Mouse (Mus musculus): ENCODE results near the gene Plch2. TPM values are rescaled to one million over a fixed set of nuclear protein-coding genes. Genes with fewer than 3 reads are reported as not detected.

The Plch2 gene
- polyA plus RNA-seq, 1 experiment from 2014 or later, result 15.4 TPM

- Histone ChIP-seq H3K4me2 (replicated peaks; ENCODE audit: low read depth) (no peak overlapping the region), H3K9me3 (ENCODE audit: control insufficient read depth, low read length) (no peaks in the 10 kb centered on the region)
- 77% methylated on average over 8 of the region's 8 CpGs for WGBS
Observed at GRCm38 (mm10) chr4:155018066-155018465, 38.5 kb downstream of the Plch2 start.

GRCm38 (mm10) chr4:155017253-155017878 lies 39.2 kb downstream of the Plch2 start:
- no peak overlapping the region for H3K4me2 ChIP-seq (replicated peaks; ENCODE audit: low read depth)
- 73% methylated on average over 11 of the region's 11 CpGs for WGBS
- H3K4me3 ChIP-seq (ENCODE audit: low read depth, low read length), result no peak overlapping the region
- no peaks in the 10 kb centered on the region for H3K9me3 ChIP-seq (ENCODE audit: control insufficient read depth, low read length)
- DNase-seq (ENCODE audit: low spot score), result no peak
- TF ChIP-seq EP300 (optimal IDR thresholded peaks at IDR 0.05), result no peak
- no peak for TF ChIP-seq CTCF (IDR thresholded peaks at IDR 0.05; ENCODE audit: low read depth)
- no peak overlapping the region for H3K27ac ChIP-seq (replicated peaks)
- H3K4me1 ChIP-seq (replicated peaks; ENCODE audit: control insufficient read depth, insufficient read depth), result peaks cover 4% of the 10 kb centered on the region; the same call in 1 of the 2 replicates
- H3K9ac ChIP-seq (ENCODE audit: low read length), result no peak overlapping the region
- H3K36me3 ChIP-seq (ENCODE audit: control insufficient read depth, insufficient read depth, low read length), result no peaks in the 10 kb centered on the region
- no peaks in the 10 kb centered on the region for H3K27me3 ChIP-seq (ENCODE audit: control insufficient read depth, insufficient read depth, low read length)
- ATAC-seq (ENCODE audit: low FRiP score, low TSS enrichment), result no peak

More at GRCm38 (mm10) chr4:155018066-155018465, 38.5 kb downstream of the Plch2 start:
- TF ChIP-seq CTCF (IDR thresholded peaks at IDR 0.05; ENCODE audit: low read depth), result no peak
- TF ChIP-seq EP300 (optimal IDR thresholded peaks at IDR 0.05), result no peak
- ATAC-seq (ENCODE audit: low FRiP score, low TSS enrichment) (no peak), DNase-seq (ENCODE audit: low spot score) (no peak)
- H3K4me3 ChIP-seq (ENCODE audit: low read depth, low read length), result no peak overlapping the region
- no peak overlapping the region for H3K9ac ChIP-seq (ENCODE audit: low read length)
- no peaks in the 10 kb centered on the region for H3K36me3 ChIP-seq (ENCODE audit: control insufficient read depth, insufficient read depth, low read length)
- no peak overlapping the region for H3K27ac ChIP-seq (replicated peaks)
- peaks cover 4% of the 10 kb centered on the region; the same call in 1 of the 2 replicates for H3K4me1 ChIP-seq (replicated peaks; ENCODE audit: control insufficient read depth, insufficient read depth)
- H3K27me3 ChIP-seq (ENCODE audit: control insufficient read depth, insufficient read depth, low read length), result no peaks in the 10 kb centered on the region

GRCm38 (mm10) chr4:155016807-155017206 lies 39.8 kb downstream of the Plch2 start:
- H3K4me3 ChIP-seq (ENCODE audit: low read depth, low read length), result no peak overlapping the region
- no peaks in the 10 kb centered on the region for H3K9me3 ChIP-seq (ENCODE audit: control insufficient read depth, low read length)
- H3K4me2 ChIP-seq (replicated peaks; ENCODE audit: low read depth), result no peak overlapping the region
- WGBS, result 59% methylated on average over 11 of the region's 11 CpGs
- TF ChIP-seq CTCF (IDR thresholded peaks at IDR 0.05; ENCODE audit: low read depth), result no peak
- H3K27ac ChIP-seq (replicated peaks), result no peak overlapping the region
- no peaks in the 10 kb centered on the region for H3K27me3 ChIP-seq (ENCODE audit: control insufficient read depth, insufficient read depth, low read length)
- ATAC-seq (ENCODE audit: low FRiP score, low TSS enrichment) (no peak), DNase-seq (ENCODE audit: low spot score) (no peak)
- no peak overlapping the region for H3K9ac ChIP-seq (ENCODE audit: low read length)
- peaks cover 4% of the 10 kb centered on the region; the same call in 1 of the 2 replicates for H3K4me1 ChIP-seq (replicated peaks; ENCODE audit: control insufficient read depth, insufficient read depth)
- no peaks in the 10 kb centered on the region for H3K36me3 ChIP-seq (ENCODE audit: control insufficient read depth, insufficient read depth, low read length)

- no peak overlapping the region for H3K27ac ChIP-seq (replicated peaks)
- no peak overlapping the region for H3K9ac ChIP-seq (ENCODE audit: low read length)
- peaks cover 4% of the 10 kb centered on the region; the same call in 1 of the 2 replicates for H3K4me1 ChIP-seq (replicated peaks; ENCODE audit: control insufficient read depth, insufficient read depth)
- H3K36me3 ChIP-seq (ENCODE audit: control insufficient read depth, insufficient read depth, low read length), result no peaks in the 10 kb centered on the region
- no peaks in the 10 kb centered on the region for H3K9me3 ChIP-seq (ENCODE audit: control insufficient read depth, low read length)
- H3K27me3 ChIP-seq (ENCODE audit: control insufficient read depth, insufficient read depth, low read length), result no peaks in the 10 kb centered on the region
- DNase-seq (ENCODE audit: low spot score), result no peak
- no peak for ATAC-seq (ENCODE audit: low FRiP score, low TSS enrichment)
- no peak overlapping the region for H3K4me3 ChIP-seq (ENCODE audit: low read depth, low read length)
- no peak overlapping the region for H3K4me2 ChIP-seq (replicated peaks; ENCODE audit: low read depth)
- no peak for TF ChIP-seq EP300 (optimal IDR thresholded peaks at IDR 0.05)
- TF ChIP-seq CTCF (IDR thresholded peaks at IDR 0.05; ENCODE audit: low read depth), result no peak
- 55% methylated on average over 4 of the region's 4 CpGs for WGBS
Observed at GRCm38 (mm10) chr4:155015550-155015949, 41.0 kb downstream of the Plch2 start.

- 72% methylated on average over 12 of the region's 12 CpGs for WGBS
- Histone ChIP-seq H3K4me3 (ENCODE audit: low read depth, low read length) (no peak overlapping the region), H3K27ac (replicated peaks) (no peak overlapping the region), H3K4me2 (replicated peaks; ENCODE audit: low read depth) (no peak overlapping the region), H3K9me3 (ENCODE audit: control insufficient read depth, low read length) (no peaks in the 10 kb centered on the region), H3K27me3 (ENCODE audit: control insufficient read depth, insufficient read depth, low read length) (no peaks in the 10 kb centered on the region), H3K9ac (ENCODE audit: low read length) (no peak overlapping the region), H3K36me3 (ENCODE audit: control insufficient read depth, insufficient read depth, low read length) (no peaks in the 10 kb centered on the region), H3K4me1 (replicated peaks; ENCODE audit: control insufficient read depth, insufficient read depth) (peaks cover 4% of the 10 kb centered on the region; the same call in 1 of the 2 replicates)
- TF ChIP-seq EP300 (optimal IDR thresholded peaks at IDR 0.05), result no peak
- no peak for TF ChIP-seq CTCF (IDR thresholded peaks at IDR 0.05; ENCODE audit: low read depth)
- no peak for DNase-seq (ENCODE audit: low spot score)
- no peak for ATAC-seq (ENCODE audit: low FRiP score, low TSS enrichment)
Observed at GRCm38 (mm10) chr4:155014791-155015190, 41.8 kb downstream of the Plch2 start.

- H3K27me3 ChIP-seq (ENCODE audit: control insufficient read depth, insufficient read depth, low read length), result no peaks in the 10 kb centered on the region
- peaks cover 4% of the 10 kb centered on the region; the same call in 1 of the 2 replicates for H3K4me1 ChIP-seq (replicated peaks; ENCODE audit: control insufficient read depth, insufficient read depth)
- no peaks in the 10 kb centered on the region for H3K9me3 ChIP-seq (ENCODE audit: control insufficient read depth, low read length)
- 68% methylated on average over 14 of the region's 14 CpGs for WGBS
- H3K4me2 ChIP-seq (replicated peaks; ENCODE audit: low read depth), result no peak overlapping the region
- no peaks in the 10 kb centered on the region for H3K36me3 ChIP-seq (ENCODE audit: control insufficient read depth, insufficient read depth, low read length)
- H3K9ac ChIP-seq (ENCODE audit: low read length), result no peak overlapping the region
- TF ChIP-seq EP300 (optimal IDR thresholded peaks at IDR 0.05) (no peak), CTCF (IDR thresholded peaks at IDR 0.05; ENCODE audit: low read depth) (no peak)
- ATAC-seq (ENCODE audit: low FRiP score, low TSS enrichment) (no peak), DNase-seq (ENCODE audit: low spot score) (no peak)
- no peak overlapping the region for H3K4me3 ChIP-seq (ENCODE audit: low read depth, low read length)
- H3K27ac ChIP-seq (replicated peaks), result no peak overlapping the region
Observed at GRCm38 (mm10) chr4:155014244-155014643, 42.3 kb downstream of the Plch2 start.

All from stomach, postnatal 0 days (tissue).